Mouse (Mus musculus): ENCODE data around the gene Stard9.

The Stard9 gene

GRCm38 (mm10) chr2:120730639-120731166 is 101.8 kb downstream of the Stard9 start:
- no peak for DNase-seq

DNA sequence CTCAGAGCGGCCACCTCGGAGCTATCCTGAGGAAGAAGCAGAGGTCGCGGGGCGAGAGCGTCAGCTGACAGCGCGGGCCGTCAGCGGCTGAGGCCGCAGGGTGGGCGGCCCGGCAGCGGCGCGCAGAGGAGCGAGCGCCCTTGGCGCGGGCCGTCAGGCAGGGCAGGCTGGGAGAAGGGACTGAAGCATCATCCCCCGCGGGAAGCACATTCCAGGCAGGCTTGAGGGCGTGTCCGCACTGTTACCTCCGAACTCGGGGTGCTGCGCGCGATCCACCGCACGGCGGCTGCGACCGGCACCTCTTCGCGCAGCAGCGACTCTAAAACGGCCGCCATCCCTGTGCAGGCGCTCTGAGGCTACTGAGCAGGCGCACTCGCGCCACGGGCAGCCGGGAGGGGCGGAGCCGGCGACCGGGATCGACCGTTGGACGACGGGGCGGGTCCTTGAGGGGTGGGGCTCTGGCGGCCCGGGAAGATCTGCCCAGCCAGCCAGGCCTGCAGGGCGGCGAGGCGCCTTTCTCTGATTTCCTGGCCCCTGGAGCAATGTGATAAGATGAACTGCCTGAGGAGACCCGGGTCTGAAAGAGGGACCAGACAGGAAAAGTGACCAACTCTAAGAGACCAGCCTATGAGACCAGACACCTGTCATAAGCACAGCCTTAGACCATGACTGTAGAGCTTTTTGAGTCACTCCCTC is 102.4 kb downstream of the Stard9 start:
- peak; percentile 96 to 98 for DNase-seq

DNA sequence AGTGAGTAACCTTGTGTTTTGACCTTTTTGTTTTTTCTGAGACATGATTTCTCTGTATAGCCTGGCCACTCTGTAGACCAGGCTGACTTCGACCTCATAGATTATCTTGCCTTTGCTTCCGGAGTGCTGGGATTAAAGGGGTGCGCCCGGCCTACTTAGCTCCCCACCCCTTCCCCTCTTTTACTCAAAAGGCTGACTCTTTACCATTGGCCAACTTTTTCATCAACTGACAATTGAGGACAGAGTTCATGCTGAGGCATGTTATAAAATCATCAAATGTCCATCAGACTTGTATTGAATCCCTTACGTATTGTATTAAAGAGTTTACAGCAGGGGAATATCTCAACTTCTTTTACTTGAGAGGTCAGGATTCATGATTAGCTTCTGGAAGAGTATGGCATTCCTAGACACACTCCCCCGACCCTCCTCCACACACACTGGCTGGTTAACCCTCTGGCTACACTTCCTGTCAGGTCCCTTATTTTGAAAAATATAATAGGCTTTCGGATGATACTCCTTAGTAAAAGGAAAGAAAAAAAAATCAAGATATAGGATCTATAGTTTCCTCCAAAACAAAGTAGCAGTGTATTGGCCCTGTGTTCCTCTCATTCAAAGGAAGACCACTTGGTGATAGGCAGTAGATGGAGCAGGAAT is 103.1 kb downstream of the Stard9 start:
- no peak for DNase-seq

GRCm38 (mm10) chr2:120745496-120745895 is 116.6 kb downstream of the Stard9 start:
- no peak for DNase-seq

- DNase-seq, result no peak
Measured at GRCm38 (mm10) chr2:120748041-120748440, 119.1 kb downstream of the Stard9 start.

DNA sequence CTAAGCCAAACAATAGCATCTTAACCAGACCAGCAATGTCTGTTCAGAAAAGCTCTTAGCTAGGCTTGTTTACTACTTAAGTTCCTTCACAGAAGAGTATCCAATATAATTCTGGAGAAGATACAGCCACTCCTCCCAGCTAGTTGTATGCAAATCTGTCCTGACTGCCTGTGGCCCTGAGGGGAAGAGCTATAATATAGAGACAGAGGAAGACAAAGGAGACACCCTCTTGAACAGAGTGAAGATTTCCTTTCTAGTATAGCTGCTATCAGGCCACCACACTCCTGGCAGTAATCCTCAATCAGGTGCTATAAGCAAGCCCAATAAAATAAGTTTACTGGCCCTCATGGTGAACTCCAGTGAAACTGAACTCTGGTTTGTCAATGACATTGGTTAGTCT is 133.0 kb downstream of the Stard9 start:
- DNase-seq, result no peak

- DNase-seq, result no peak
Measured at GRCm38 (mm10) chr2:120770265-120770935, 141.5 kb downstream of the Stard9 start.
